Mouse (Mus musculus) neutrophil, adult 83 days (primary cell): ENCODE results near the gene Axin2. TPM values are rescaled to one million over a fixed set of nuclear protein-coding genes. Genes with fewer than 3 reads are reported as not detected.

Experiments
- total RNA-seq, 2 experiments: library from RNA; stranded (reverse); gene quantifications; one replicate each; pipeline ENCODE4 v1.2.4; 2023

Axin2 gene
- total RNA-seq: under 1 TPM; 0.83 to 0.97 TPM

DNA sequence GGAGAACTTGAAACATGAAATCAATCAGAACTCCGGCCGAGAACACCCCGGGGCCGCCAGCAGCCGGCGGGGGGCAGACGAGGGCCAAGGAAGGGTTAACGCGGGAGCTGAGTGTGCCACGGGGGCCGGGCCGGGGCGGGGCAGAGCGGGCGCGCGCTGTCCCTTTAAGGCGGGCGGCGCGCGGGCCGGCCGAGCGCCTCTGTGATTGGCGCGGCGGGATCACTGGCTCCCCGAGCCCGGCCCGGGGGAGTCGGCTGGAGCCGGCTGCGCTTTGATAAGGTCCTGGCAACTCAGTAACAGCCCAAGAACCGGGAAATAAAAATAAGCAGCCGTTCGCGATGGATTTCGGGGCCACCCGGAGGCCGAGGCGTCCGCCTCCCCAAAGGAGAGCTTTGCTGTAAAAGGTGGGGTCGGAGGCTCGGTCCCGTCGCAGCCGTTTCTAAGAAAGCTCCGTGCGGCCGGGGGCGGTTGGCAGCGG, at the start of gene Axin2:
Axin2 (plus strand) TSS at position 192 of the 478 bp plus-strand sequence.

Other genes with a start within 250 kb of the Axin2 start
- gene E030025P04Rik, start 224.0 kb downstream of the Axin2 start, total RNA-seq: not detected